ENCODE assay signal across 15 mouse cellular contexts in genomic region chr14:48186302-48186701, GRCm38 (mm10).
"Had no signal": no experiment of that assay in that cellular context is flagged by ENCODE, and none has a peak within 500 bp of the region (broad histone marks: within the 10 kb centered on the region; RNA-seq: fewer than 3 reads in every experiment).

No protein-coding gene starts in this region.

- H3K9me3 ChIP-seq: stomach, embryonic 15.5 days had no signal

- H3K4me3 ChIP-seq: neural tube, embryonic 13.5 days; neural tube, embryonic 15.5 days; stomach, embryonic 15.5 days had no signal

- DNase-seq: retina, postnatal 1 day; right cerebral cortex, adult 18-20 months; right cerebral cortex, postnatal 14 days; right cerebral cortex, postnatal 25 days; right cerebral cortex, postnatal 4 days; spleen, adult 18-20 months; thymus, adult 18-20 months; thymus, adult 2 months; thymus, postnatal 14 days; thymus, postnatal 25 days; thymus, postnatal 36 days; thymus, postnatal 4 days had no signal

- H3K27me3 ChIP-seq: neural tube, embryonic 13.5 days; neural tube, embryonic 15.5 days; stomach, embryonic 15.5 days had no signal
